Mouse (Mus musculus): ENCODE measurements around the gene Nt5dc1. TPM values are rescaled to one million over a fixed set of nuclear protein-coding genes. Genes with fewer than 3 reads are reported as not detected.

Gene Nt5dc1
- polyA plus RNA-seq, 1 experiment from 2014 or later, result 8.5 TPM

DNA sequence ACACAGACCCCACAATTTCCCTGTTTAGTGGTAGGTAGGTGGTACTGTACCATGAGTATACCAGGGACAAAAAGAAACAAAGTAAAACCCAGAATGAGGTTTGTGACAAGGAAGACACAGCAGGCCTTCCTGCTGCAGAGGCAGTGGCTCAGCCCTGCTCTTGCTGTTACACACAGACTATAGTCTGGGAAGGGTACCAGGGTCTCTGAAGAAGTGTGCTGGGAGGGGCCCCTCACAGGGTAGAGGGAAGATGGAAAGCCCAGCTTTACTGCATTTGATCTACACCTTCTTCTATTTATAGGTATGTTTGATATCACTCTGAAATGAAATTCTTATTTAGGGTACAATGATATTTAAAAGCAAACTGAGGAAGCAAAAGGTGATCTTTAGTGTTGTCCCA is 54.6 kb downstream of the Nt5dc1 start:
- H3K9me3 ChIP-seq, result no peaks in the 10 kb centered on the region
- H3K4me3 ChIP-seq, result no peak overlapping the region
- no peak overlapping the region for H3K27ac ChIP-seq
- H3K27me3 ChIP-seq, result no peaks in the 10 kb centered on the region
- no peak for ATAC-seq (ENCODE audit: low FRiP score, low read depth)
- H3K4me2 ChIP-seq (replicated peaks), result no peak overlapping the region
- H3K9ac ChIP-seq, result no peak overlapping the region
- H3K36me3 ChIP-seq, result no peaks in the 10 kb centered on the region
- H3K4me1 ChIP-seq, result no peaks in the 10 kb centered on the region

DNA sequence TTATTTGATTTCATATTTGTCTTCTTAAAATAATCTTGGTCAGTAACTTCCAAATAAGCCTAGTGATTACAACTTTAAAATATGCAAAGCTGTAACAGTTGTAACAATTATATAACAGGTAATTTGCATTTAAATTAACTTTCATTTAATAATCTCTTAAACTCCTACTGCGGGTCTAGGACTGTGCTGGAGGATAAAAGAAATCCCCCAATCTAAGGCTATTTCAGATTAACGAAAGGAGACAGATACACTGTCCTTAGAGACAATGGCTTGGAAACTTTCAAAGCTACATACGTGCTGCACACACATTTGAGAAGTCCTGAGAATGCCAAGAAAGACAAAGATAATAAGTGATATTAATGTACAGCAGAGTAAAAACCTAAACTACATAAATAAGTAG is 60.1 kb downstream of the Nt5dc1 start:
- no peak for ATAC-seq (ENCODE audit: low FRiP score, low read depth)

DNA sequence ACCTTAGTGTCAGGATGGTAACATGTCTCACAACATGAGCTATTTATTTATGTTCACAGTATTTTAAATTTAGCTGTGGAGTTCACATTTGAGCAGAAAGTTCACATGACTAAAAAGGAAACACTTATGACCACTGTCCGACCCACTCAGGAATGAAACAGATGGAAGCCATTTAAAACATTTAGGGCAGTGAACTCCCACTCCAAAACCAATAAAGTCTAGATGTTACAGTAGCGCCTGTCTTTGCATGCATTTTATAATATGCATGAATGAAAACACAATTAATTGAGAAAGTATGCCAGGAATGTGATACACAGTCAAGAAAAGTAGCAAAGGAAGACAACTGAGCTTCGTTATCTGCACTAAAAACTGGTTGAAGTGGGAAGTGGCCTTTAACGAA is 66.2 kb downstream of the Nt5dc1 start:
- no peak overlapping the region for H3K27ac ChIP-seq
- no peak overlapping the region for H3K4me3 ChIP-seq
- H3K9ac ChIP-seq, result no peak overlapping the region
- no peaks in the 10 kb centered on the region for H3K36me3 ChIP-seq
- no peaks in the 10 kb centered on the region for H3K9me3 ChIP-seq
- ATAC-seq (ENCODE audit: low FRiP score, low read depth), result no peak
- no peaks in the 10 kb centered on the region for H3K4me1 ChIP-seq
- H3K27me3 ChIP-seq, result no peaks in the 10 kb centered on the region
- no peak overlapping the region for H3K4me2 ChIP-seq (replicated peaks)
- 67% methylated on average over 4 of the region's 4 CpGs for WGBS

More for the DNA sequence above, 60.1 kb downstream of the Nt5dc1 start:
- Histone ChIP-seq H3K36me3 (no peaks in the 10 kb centered on the region), H3K27me3 (no peaks in the 10 kb centered on the region), H3K4me1 (no peaks in the 10 kb centered on the region), H3K27ac (no peak overlapping the region), H3K4me2 (replicated peaks) (no peak overlapping the region), H3K9ac (no peak overlapping the region), H3K4me3 (no peak overlapping the region), H3K9me3 (no peaks in the 10 kb centered on the region)
- 84% methylated on average over 3 of the region's 3 CpGs for WGBS

GRCm38 (mm10) chr10:34341886-34342285 is 76.5 kb downstream of the Nt5dc1 start:
- Histone ChIP-seq H3K27me3 (no peaks in the 10 kb centered on the region), H3K36me3 (no peaks in the 10 kb centered on the region), H3K4me1 (no peaks in the 10 kb centered on the region; the same call in 1 of the 2 replicates), H3K9ac (no peak overlapping the region), H3K4me2 (replicated peaks) (no peak overlapping the region), H3K9me3 (no peaks in the 10 kb centered on the region), H3K4me3 (no peak overlapping the region), H3K27ac (no peak overlapping the region)
- WGBS, result 42% methylated on average over 1 of the region's 1 CpGs
- ATAC-seq (ENCODE audit: low FRiP score, low read depth), result no peak

DNA sequence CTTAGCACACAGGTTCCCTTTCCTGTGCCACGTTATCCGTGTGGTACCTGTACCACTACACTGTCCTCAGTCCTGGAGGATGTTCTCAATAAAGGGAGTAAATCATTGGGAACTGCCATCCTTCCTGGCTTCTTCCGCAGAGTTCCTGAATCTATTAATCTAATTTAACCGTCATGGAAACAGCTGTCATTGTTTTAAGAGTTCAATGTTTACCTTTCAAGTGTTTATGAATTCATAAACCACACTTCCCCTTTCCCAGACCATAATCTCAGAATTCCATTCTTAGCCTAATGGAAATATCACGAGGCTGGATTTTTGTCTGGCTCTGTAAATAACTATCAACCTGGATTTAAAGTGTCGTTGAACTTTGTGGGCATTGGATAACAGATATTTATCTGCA is 77.3 kb downstream of the Nt5dc1 start:
- Histone ChIP-seq H3K9ac (no peak overlapping the region), H3K27ac (no peak overlapping the region), H3K4me3 (no peak overlapping the region), H3K4me2 (replicated peaks) (no peak overlapping the region), H3K4me1 (no peaks in the 10 kb centered on the region; the same call in 1 of the 2 replicates), H3K27me3 (no peaks in the 10 kb centered on the region), H3K9me3 (no peaks in the 10 kb centered on the region; the same call in 1 of the 2 replicates), H3K36me3 (no peaks in the 10 kb centered on the region)
- ATAC-seq (ENCODE audit: low FRiP score, low read depth), result no peak
- WGBS, result 59% methylated on average over 6 of the region's 6 CpGs

- 2% methylated on average over 2 of the region's 2 CpGs for WGBS
- ATAC-seq (ENCODE audit: low FRiP score, low read depth), result peak; percentile 75; the same call in 1 of the 2 replicates
These were observed 90.0 kb downstream of the Nt5dc1 start for GRCm38 (mm10) chr10:34328310-34328709.

DNA sequence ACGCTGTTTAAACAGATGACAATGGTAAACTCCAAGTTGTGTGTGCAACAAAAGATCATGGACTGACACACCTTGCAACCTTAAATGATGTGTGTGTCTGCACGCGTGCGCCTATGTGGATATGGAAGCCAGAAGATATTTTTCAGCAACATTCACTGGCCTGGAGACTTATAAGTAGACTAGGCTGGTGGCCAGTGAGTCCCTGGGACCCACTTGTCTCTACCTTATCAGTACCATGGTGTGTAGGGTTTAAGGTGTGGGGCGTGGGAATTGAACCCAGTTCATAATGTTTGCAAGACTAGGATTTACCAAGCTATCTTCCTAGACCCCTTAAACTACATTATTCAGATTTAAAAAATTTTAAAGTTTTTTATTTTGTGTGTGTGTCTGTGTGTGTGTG is 91.2 kb downstream of the Nt5dc1 start:
- H3K36me3 ChIP-seq, result no peaks in the 10 kb centered on the region
- no peaks in the 10 kb centered on the region for H3K9me3 ChIP-seq
- 69% methylated on average over 5 of the region's 5 CpGs for WGBS
- H3K4me1 ChIP-seq, result no peaks in the 10 kb centered on the region
- H3K4me2 ChIP-seq (replicated peaks), result no peak overlapping the region
- no peak for ATAC-seq (ENCODE audit: low FRiP score, low read depth)
- no peaks in the 10 kb centered on the region for H3K27me3 ChIP-seq
- no peak overlapping the region for H3K4me3 ChIP-seq
- no peak overlapping the region for H3K27ac ChIP-seq
- no peak overlapping the region for H3K9ac ChIP-seq

More at GRCm38 (mm10) chr10:34328310-34328709, 90.0 kb downstream of the Nt5dc1 start:
- H3K4me2 ChIP-seq (replicated peaks), result no peak overlapping the region
- H3K9ac ChIP-seq, result no peak overlapping the region
- no peaks in the 10 kb centered on the region for H3K36me3 ChIP-seq
- H3K9me3 ChIP-seq, result no peaks in the 10 kb centered on the region
- H3K27ac ChIP-seq, result no peak overlapping the region
- no peaks in the 10 kb centered on the region for H3K27me3 ChIP-seq
- H3K4me1 ChIP-seq, result no peaks in the 10 kb centered on the region
- H3K4me3 ChIP-seq, result no peak overlapping the region

DNA sequence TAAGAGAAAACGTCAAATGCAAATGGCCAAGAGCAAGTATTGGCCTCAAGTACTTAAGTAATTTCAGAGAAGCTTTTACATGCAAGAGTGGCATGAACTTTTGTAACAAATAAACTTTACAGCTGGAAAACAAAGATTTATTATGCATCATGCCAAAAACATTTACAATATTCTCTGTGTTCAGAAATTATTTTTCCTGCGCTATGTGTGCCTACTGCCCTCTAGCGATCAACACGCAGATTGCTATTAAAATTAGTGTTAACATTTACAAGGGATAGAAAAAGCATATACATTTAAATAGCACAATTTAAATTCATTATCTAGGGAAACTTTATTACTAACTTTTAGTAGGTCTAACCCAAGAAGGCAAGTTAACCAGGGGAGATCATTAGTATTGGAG is 91.7 kb downstream of the Nt5dc1 start:
- H3K9ac ChIP-seq, result no peak overlapping the region
- no peak for ATAC-seq (ENCODE audit: low FRiP score, low read depth)
- H3K27ac ChIP-seq, result no peak overlapping the region
- no peak overlapping the region for H3K4me3 ChIP-seq
- no peaks in the 10 kb centered on the region for H3K36me3 ChIP-seq
- no peaks in the 10 kb centered on the region for H3K27me3 ChIP-seq
- WGBS, result 17% methylated on average over 4 of the region's 4 CpGs
- H3K4me1 ChIP-seq, result no peaks in the 10 kb centered on the region
- no peak overlapping the region for H3K4me2 ChIP-seq (replicated peaks)
- H3K9me3 ChIP-seq, result no peaks in the 10 kb centered on the region

DNA sequence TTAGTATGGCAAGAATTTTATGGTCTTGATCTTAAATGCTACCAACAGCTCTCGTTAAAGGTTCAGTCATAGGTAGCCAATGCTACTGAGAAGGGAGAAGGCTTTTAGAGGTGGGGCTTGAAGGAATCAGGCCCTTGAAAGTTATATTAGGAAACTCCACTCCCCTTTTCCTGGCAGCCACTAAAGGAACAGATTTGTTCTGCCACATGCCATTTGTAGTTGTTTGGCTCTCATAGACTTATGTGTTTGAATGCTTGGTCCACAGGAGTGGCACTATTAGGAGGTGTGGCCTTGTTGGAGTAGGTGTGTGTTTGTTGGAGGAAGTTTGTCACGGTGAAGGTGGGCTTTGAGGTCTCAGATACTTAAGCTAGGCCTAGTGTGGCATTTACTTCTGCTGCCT is 97.5 kb downstream of the Nt5dc1 start:
- no peak overlapping the region for H3K4me3 ChIP-seq
- H3K27ac ChIP-seq, result no peak overlapping the region
- peaks cover 6% of the 10 kb centered on the region for H3K4me1 ChIP-seq
- no peaks in the 10 kb centered on the region for H3K9me3 ChIP-seq
- H3K27me3 ChIP-seq, result no peaks in the 10 kb centered on the region
- 65% methylated on average over 2 of the region's 2 CpGs for WGBS
- 0 out of 2 replicates have a peak, but pooled peaks cover 5% of the 10 kb centered on the region for H3K36me3 ChIP-seq
- no peak overlapping the region for H3K4me2 ChIP-seq (replicated peaks)
- ATAC-seq (ENCODE audit: low FRiP score, low read depth), result no peak
- no peak overlapping the region for H3K9ac ChIP-seq

DNA sequence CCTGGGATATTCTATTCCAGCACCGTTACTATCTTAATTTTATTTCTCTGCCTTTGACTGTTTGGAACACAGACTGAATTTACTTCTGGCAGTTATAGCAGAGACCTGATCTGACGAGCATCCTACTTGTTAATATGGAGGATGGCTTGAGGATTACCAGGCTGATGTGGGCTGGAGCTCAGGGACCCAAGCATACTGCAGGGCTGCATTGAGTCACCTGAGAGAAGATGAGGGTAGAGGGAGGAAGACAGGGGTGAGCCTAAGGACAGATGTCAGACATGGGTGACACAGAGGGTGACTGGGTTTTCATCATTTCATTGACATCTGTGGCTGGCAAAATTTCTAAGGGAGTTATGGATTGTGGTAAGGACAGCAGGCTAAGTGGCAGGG is 101.1 kb downstream of the Nt5dc1 start:
- Histone ChIP-seq H3K4me3 (no peak overlapping the region), H3K4me2 (replicated peaks) (no peak overlapping the region), H3K27me3 (no peaks in the 10 kb centered on the region), H3K27ac (no peak overlapping the region), H3K9me3 (no peaks in the 10 kb centered on the region), H3K9ac (no peak overlapping the region), H3K36me3 (peaks cover 13% of the 10 kb centered on the region; the same call in 1 of the 2 replicates), H3K4me1 (peaks cover 6% of the 10 kb centered on the region)
- 0 out of 2 replicates have a peak, but pooled peaks have one; percentile 11 for ATAC-seq (ENCODE audit: low FRiP score, low read depth)
- WGBS, result 23% methylated on average over 2 of the region's 2 CpGs

GRCm38 (mm10) chr10:34316571-34317216 is 101.7 kb downstream of the Nt5dc1 start:
- 0 out of 2 replicates have a peak overlapping the region, but pooled peaks have one; percentile 14 for H3K4me2 ChIP-seq (replicated peaks)
- 2% methylated on average over 3 of the region's 3 CpGs for WGBS
- ATAC-seq (ENCODE audit: low FRiP score, low read depth), result peak; percentile 64; the same call in 1 of the 2 replicates
- H3K9me3 ChIP-seq, result no peaks in the 10 kb centered on the region
- H3K36me3 ChIP-seq, result peaks cover 13% of the 10 kb centered on the region; the same call in 1 of the 2 replicates
- no peaks in the 10 kb centered on the region for H3K27me3 ChIP-seq
- no peak overlapping the region for H3K27ac ChIP-seq
- H3K9ac ChIP-seq, result no peak overlapping the region
- no peak overlapping the region for H3K4me3 ChIP-seq
- H3K4me1 ChIP-seq, result peaks cover 6% of the 10 kb centered on the region

DNA sequence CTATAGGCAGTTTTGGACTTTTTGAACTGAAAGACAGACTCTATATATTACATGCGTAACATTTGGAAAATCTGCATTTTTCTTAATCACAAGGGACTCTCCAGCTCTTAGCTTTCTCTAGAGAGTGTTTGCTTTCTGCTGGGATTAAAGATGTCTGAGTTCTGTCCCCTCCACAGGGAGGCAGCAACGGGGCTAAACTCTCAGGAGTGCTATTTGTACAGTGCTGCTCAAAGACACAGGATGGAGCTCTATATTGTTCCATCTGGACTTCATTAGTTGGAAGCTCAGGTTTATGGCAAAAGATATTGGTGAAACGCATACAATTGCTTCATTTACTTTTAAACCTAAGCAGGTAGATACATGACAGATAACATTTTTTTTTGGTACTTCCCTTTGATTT is 105.8 kb downstream of the Nt5dc1 start:
- H3K9me3 ChIP-seq, result no peaks in the 10 kb centered on the region
- H3K4me2 ChIP-seq (replicated peaks), result no peak overlapping the region
- no peak overlapping the region for H3K4me3 ChIP-seq
- no peaks in the 10 kb centered on the region for H3K27me3 ChIP-seq
- WGBS, result 42% methylated on average over 3 of the region's 3 CpGs
- ATAC-seq (ENCODE audit: low FRiP score, low read depth), result no peak
- H3K4me1 ChIP-seq, result peaks cover 6% of the 10 kb centered on the region
- H3K36me3 ChIP-seq, result peaks cover 12% of the 10 kb centered on the region; the same call in 1 of the 2 replicates
- no peak overlapping the region for H3K9ac ChIP-seq
- no peak overlapping the region for H3K27ac ChIP-seq

All from limb, embryonic 13.5 days (tissue).